Mouse (Mus musculus): ENCODE results near the gene Nek11. TPM values are rescaled to one million over a fixed set of nuclear protein-coding genes. Genes with fewer than 3 reads are reported as not detected.

The Nek11 gene
- total RNA-seq, 2 experiments from 2014 or later: not detected

DNA sequence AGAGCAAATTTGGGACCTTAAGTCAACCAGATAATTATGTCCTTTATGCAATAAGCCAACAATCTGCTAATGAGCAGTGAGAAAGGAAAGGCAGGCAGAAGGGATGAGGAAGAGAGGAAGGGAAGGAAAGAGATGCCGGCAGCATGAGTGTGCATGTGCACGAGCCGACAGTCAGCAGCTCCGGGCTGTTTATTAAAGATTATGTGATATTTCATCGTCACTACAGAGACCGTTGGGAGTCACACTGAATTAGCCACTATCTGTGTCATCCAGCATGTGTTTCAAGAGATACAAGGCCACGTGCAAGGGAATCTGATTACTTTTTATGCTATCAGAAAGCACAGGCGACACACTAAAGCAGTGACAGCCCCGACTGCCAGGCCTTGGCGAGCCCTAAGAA, 73.5 kb downstream of the Nek11 start:
- no peak for ATAC-seq (ENCODE audit: poor library complexity, severe bottlenecking)

DNA sequence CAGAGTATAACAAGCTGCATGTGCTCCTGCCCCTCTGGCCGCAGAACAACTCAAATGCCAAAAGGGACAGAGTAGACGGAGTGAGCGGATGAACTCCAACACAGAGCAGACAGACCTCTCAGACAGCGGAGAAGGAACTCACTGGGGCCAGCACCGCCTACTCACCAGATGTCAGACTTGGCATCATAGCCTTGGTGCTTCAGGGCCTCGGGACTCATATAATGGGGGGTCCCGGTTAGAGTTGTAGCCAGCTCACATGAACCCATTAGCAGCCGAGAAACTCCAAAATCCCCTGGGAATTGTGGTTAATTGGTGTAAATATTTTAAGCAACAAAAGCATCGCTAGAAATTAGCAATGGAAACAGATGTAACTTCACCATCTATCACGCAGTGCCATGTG, 82.1 kb downstream of the Nek11 start:
- ATAC-seq (ENCODE audit: poor library complexity, severe bottlenecking): no peak

DNA sequence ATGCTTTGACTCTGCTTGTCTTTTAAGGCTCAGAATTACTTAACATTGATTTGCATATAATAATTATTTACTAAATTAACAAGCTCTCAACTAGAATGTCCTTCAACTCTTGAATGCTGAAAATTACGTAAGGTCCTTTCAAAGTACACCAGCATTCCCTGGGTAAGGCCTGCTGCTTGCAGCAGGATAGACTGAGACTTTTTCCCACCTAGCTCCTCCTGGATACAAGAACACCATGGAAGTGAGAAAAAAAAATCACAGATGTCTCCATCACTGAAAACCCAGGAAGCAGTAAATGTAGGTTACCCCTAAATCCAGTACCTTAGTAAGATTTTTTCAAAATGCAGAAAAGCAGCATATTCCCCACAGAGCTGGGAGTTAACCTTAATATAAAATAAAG, 82.6 kb downstream of the Nek11 start:
- ATAC-seq (ENCODE audit: poor library complexity, severe bottlenecking): no peak

DNA sequence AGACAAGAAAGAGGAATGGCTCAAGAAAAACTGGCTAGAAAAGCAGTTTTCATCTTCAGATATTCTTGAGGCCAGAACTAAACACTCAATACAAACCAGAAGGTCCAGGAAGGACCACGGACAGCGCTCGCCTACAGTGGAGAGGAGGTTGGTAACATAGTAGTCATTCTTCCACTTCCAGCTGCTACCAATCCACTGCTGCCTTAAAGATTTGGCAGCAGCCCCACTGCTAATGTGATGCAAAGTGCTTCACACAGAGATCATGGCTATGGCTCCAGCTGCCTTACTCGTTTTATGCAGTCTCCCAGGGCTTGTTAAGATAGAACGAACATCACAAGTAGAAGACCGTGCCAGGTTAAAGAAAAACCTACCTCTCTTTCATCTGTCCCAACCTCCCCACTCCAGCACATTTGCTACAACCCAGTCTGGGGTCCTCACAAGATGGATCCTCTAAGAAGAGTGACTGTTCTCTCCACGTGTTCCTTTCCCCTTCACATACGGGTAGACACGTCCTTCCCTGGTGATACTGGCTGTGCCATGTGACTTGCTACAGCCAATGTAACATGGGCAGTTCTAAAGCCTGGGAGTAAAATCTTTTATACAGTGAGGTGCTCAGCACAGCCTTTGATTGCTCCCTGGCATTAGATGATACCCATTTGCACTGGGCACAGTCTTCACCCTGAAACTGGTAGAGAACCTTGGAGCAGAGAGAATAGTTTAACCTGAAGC, 85.6 kb downstream of the Nek11 start:
- no peak for ATAC-seq (ENCODE audit: poor library complexity, severe bottlenecking)

DNA sequence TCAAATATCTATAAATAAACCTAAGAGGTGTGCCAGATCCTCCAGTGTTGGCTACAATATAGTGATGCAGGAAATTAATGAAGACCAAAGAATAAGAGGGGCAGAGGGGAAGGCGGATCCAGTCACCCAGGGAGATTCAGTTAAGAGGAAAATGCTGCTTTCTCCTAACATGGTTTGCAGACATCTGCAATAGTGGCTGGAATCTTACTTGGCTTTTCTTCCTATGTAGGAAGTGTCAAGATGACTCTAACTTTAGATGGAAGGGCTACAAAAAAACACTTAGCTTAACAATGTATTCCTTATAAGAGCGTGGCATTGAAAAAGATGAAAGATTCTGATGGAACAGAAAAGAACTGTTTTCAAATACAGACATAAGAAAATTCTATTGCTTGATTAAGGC, 89.3 kb downstream of the Nek11 start:
- no peak for ATAC-seq (ENCODE audit: poor library complexity, severe bottlenecking)

DNA sequence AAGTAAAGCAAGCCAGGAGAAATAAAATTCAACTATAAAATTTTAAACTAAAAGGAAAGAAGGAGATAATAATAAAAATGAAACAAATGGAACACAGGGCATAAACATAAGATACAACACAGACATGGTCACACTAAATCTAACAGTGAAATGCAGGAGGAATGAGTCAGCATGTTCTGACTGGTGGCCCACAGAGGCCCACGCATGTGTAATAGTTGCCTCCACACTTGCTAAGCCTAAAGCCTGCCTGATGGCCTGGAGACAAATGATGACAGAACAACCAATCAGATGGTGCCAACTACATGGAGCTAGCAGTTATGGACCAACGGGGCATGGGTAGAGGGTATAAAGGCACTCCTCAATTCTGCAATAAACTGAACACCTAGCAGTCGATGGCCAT, 93.1 kb downstream of the Nek11 start:
- no peak for ATAC-seq (ENCODE audit: poor library complexity, severe bottlenecking)

DNA sequence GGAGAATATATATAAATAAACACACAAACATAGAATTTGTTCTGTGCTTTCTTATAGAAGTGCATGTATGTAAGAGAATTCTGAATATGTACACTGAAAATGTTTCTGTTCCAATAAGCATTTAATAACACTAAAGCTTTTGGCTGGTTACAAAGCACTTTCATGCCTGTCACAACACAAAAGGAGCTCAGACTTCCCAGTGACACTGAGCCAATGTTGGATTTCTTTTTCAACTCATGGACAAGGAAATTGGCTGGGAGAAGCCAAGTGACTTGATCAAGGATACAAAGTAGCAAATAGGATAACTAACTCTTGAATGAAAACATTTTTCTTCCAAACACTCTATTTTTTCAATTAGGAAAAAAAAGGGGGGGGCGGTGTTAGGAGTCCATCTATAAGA, 93.9 kb downstream of the Nek11 start:
- no peak for ATAC-seq (ENCODE audit: poor library complexity, severe bottlenecking)

DNA sequence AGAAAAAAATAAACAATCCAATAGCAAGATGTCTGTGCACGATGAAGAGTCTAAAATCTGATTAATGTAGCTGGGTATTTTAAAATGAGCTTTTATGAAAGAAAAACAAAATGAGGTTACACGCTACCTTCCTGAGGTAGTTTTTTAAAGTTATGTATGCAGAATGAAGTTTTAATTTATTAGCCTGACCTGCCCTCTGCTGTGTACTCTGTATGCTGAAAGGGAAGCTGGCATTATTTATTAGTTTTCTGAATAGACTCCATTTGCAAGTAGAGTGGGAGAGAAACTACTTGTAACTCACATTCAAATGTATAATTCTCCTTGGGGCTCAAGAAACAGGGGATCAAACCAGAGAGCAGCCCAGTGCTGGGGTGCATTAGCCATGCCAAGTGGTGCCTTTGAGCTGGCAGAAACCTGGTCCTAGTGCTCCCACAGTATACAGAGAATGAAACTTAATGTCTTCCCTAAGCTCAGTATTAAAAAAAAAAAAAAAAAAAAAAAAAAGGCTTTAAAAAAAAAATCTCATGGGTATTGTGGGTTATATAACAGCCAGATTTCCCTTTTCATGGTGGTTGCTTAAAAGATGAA, 94.5 kb downstream of the Nek11 start:
- no peak for ATAC-seq (ENCODE audit: poor library complexity, severe bottlenecking)

DNA sequence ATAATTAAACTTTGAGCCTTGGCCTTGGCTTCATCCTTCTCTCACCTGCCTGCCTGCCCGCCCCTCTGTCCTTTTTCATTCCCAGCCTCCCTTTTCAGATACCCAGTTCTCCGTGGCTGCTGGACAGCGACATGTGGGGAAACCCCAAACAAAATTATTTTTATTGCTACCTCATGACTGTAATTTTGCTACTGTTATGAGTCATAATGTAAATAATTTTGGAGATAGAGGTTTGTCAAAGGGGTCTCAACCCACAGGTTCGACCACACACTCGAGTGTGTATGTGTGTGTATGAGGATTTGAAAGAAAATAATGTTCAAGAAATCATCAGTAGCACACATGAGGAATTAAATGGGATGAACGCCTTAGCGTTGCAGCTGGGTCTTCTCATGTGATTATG, 110.7 kb downstream of the Nek11 start:
- no peak for ATAC-seq (ENCODE audit: poor library complexity, severe bottlenecking)

DNA sequence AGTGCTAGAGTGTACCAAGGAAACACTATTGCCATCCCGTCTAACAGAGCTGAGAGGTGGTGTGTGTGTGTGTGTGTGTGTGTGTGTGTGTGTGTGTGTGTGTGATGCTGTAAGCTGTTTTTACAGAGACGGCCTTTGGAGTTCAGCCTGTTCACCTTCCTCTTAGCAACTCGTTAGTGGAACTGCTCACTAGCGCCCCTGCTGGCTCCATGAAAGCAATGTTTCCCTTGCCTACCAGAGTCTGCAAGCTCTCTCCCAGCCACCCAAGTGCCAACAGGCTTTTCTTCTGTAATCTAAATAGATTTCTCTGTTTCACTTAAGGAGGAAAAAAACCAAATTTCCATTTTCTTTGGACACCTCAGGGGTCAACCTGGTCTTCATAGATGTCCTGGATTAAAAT, 112.6 kb downstream of the Nek11 start:
- no peak for ATAC-seq (ENCODE audit: poor library complexity, severe bottlenecking)

DNA sequence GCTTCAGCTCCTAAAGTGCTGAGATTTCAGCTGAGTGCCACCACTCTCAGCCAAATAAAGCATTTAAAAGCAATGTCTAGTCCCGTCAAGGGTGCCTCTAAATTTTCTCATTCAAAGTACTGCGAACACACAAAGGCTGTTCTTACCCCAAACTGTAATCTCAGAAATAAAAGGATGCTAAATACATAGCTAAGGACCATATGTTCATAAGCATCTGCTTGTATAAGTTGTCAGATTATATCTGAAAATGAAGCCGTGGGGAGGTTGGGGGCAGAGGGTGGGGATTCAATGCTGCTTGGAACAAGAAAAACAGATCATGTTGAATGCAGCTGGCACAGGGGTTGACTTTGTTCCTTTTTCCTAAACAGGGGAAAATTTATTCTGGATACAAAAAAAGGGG, 120.4 kb downstream of the Nek11 start:
- no peak for ATAC-seq (ENCODE audit: poor library complexity, severe bottlenecking)

DNA sequence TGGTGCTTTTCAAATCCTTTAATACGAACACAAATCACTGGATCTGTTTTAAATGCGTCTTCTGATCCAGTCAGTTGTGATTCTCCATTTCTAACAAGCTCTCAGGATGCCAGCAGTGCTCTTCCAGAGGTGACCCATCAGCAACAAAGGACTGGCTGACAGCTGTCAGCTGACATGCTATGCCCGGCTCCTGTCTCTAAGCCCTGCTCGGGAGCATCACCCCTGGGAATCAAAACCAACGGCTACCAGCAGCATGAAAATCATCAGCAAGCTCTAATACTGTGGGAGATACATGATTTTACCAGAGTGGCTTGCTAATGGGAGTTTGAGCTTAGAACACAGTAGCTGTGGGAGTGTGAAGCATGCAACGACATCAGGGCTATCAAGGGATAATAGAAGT, 121.0 kb downstream of the Nek11 start:
- ATAC-seq (ENCODE audit: poor library complexity, severe bottlenecking): no peak

DNA sequence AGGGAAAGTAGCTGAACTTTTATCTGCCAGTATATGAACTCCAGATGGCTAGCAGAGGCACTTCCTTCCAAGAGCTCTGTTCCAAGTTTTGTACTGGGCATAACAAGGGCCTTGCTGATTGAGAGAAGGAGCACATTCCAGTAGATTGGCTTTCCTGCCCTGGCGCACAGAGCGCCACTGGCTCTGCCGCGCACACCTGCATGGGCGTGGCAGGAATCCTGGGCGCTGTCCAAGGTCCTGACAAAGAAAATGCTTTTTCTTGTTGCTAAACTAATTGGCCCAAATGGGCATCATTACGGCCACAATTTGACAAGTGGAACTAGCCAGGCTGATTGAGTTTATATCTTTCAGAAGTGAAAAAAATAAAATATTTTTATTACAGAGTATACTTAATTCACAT, 123.1 kb downstream of the Nek11 start:
- no peak for ATAC-seq (ENCODE audit: poor library complexity, severe bottlenecking)

DNA sequence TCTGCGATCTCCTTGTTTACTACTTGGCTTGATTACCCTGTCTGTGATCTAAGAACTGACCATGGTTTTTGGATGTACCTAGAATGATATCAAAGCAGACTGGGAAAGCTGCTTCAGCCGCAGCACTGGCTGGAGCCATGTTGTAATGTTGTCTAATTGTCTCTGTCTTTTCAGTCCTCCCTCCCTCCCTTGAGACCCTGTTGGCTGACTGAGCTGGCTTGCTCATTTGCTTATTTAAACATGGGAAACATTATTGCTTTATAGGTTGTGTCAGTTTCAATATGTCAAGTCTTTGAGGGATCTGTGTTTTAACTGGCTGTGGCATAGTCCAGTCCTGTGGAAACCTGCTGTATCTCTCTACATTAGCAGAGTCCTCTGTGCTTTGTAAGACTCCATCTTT, 132.2 kb downstream of the Nek11 start:
- ATAC-seq (ENCODE audit: poor library complexity, severe bottlenecking): no peak

DNA sequence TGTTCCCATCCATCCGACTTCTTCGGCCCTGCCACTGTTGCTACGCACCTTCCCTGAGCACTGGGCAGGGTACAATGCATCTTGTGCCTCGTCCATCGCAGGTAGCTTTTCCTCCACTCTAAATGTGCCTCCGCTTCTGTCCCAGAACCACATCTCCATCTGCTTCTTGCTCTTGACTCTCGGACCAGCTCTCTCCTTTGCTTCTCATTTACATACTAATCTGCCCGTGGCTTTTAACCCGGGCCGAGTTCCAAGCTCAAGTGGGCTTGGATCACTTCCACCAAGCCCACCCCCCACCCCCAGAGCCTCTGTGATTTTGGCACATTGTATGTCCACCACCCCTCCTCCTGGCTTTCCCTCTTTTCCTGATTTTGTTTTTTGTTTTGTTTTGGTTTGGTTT, 137.7 kb downstream of the Nek11 start:
- ATAC-seq (ENCODE audit: poor library complexity, severe bottlenecking): no peak

DNA sequence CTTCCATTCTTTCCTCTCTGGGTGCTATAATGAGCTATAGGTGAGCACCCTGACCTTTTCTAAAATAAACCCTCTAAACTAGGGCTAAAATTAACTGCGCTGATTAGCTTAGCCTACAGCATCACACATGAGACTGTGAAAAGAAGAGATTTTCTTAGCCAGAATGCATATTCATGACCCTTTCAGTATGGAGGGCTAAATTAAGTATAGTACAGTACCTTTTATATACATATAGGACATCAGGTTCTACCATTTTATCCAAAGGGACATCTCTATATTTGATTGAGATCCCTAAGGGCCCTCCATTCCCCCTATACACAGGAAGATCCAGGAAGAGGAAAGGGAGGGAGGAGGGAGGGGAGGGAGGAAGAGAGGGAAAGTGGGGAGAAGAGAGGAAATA, 141.2 kb downstream of the Nek11 start:
- no peak for ATAC-seq (ENCODE audit: poor library complexity, severe bottlenecking)

DNA sequence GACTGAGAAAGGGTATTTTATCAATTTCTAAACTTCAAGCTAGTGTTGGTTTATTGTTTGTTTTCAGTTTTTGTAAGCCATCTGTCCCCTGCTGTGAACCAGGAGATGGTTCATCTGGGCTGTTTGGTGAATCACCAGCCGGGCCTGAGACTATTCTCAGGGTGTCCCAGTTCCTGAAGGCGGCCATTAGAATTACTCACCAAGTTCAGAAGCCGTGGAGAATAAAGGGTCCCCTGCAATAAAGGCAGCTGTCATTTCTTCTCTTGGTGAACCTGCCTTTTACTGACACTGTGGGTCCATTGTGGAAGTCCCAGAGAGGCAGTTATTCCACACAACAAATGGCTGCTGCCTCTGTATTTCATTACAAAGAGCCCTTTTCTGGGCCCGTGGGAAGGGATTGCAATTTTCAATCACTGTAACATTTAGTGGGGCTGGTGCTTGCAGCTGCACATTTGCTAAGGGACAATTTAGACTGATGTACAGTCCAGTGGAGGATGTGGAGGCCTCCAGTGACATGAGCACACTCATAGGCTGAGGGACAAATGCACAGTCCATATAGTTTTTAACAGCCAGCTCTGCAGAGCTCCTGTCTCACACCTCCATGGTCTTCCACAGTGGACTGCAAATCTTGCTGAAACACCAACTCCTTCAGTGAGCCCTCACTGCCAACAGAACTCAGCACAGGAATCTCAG, 142.8 kb downstream of the Nek11 start:
- no peak for ATAC-seq (ENCODE audit: poor library complexity, severe bottlenecking)

DNA sequence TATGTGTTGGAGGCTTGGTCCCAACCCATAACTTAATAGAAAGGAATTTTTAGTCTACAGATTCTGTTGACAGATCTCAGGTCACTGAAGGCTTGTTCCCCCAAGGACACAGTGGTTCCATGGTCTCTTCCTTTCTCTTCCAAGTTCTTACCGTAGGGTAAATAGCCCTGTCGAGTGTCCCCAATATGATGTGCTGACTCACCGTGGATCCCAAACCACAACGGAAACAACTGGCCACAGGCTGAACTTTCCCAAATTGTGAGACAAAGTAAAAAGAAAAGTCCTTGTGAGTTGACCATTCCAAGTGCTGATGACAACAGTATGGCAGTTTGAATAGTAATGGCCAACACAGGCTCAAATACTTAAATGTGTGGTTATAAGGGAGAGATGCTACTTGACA, 144.1 kb downstream of the Nek11 start:
- no peak for ATAC-seq (ENCODE audit: poor library complexity, severe bottlenecking)

DNA sequence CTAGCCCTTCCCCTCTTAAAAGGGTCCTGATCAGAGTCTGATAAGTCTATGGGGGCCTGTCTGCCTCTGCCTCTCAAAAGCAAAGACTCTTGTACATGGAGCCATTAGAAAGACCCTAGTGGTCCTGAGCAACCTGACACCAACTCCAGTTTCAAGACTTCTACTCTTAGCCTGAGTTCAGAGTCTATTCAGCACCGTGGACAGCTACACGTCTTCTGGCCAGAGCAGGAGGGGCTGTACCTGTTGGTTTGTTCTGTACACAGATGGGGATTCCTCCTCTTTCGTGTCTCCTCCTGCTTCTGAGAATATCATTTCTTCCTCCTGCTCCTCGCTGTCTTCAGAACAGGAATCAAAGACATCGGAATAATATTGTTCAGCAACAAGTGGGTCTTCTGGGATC, 151.3 kb downstream of the Nek11 start:
- no peak for ATAC-seq (ENCODE audit: poor library complexity, severe bottlenecking)

DNA sequence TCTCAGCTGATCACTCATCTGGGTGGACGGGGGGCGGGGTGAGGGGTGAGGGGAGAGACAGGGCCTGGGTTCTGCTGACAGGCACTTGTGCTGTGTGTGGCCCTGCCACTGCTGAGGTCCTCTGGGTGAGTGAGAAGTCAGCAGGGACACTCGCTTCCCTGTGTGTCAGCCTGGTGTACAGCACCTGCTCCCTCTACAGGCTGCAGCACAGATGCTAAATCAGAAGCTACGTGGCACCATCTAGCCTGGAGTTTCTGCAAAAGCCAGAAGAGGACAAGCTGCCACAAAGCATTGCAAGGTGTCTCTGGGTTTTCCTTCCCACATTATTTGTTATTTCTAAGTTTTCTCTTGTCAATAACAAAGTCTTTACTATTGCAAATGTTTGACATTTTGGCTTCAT, 180.9 kb downstream of the Nek11 start:
- ATAC-seq (ENCODE audit: poor library complexity, severe bottlenecking): no peak

DNA sequence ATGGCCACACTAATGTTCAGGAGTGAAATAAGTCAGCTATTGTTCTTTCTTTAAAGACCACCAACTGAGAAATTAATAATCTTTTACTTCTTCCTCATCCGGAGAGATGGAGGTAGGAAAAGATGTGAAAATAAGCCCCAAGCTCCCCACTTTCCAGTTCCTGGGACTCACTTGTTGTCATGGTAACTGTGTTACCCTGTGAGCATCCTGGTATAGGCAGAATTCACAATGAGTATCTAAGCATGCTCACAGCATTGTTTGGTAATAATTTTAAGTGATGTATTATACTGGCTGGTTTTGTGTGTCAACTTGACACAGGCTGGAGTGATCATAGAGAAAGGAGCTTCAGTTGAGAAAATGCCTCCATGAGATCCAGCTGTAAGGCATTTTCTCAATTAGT, 195.0 kb downstream of the Nek11 start:
- no peak for ATAC-seq (ENCODE audit: poor library complexity, severe bottlenecking)

DNA sequence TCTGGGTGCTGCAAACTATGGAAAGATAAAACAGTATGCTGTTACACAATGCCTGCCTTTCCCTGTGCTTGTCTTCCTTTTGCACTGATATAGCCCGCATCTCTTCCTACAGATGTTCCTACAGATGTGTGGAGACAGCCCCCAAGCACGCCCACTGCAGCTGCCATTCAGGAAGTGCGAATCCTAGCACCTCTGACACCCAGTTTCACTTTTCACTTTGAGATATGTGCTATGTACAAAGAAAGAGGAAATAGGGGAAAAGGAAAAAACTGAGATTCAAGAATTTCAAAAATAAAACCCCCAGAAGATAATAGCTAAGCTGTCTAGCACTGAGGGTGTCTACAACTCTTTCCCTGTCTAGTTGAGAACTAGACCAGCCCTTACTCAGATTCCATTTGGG, 208.6 kb downstream of the Nek11 start:
- ATAC-seq (ENCODE audit: poor library complexity, severe bottlenecking): peak; percentile 33; the same call in 1 of the 2 replicates

All from megakaryocyte, adult 5-6 weeks (primary cell).